Mouse (Mus musculus) forebrain, embryonic 16.5 days (tissue): ENCODE measurements around the gene Celf5. TPM values are rescaled to one million over a fixed set of nuclear protein-coding genes. Genes with fewer than 3 reads are reported as not detected.

Experiments used
- ATAC-seq: fragments of 200-750 bp; cut with Nextera tagmentation; 2 replicates; pipeline ENCODE4 v1.8.0; 2017; ENCODE audit warnings: mild to moderate bottlenecking, moderate library complexity
- H3K27ac ChIP-seq: fragments of 300-500 bp; sonication (generic); 2 replicates; pipeline ENCODE4 v1.5.1; 2014; ENCODE audit warnings: low read length, control low read depth
- H3K27me3 ChIP-seq: fragments of 300-500 bp; sonication (generic); replicated peaks from 2 replicates; pipeline ENCODE4 v1.6.1; 2014; ENCODE audit warnings: low read length; ENCODE audit not compliant: control insufficient read depth, insufficient read depth
- H3K36me3 ChIP-seq: fragments of 300-500 bp; sonication (generic); 2 replicates; pipeline ENCODE4 v1.6.1; 2014; ENCODE audit not compliant: control insufficient read depth, insufficient read depth
- H3K4me1 ChIP-seq: fragments of 300-500 bp; sonication (generic); replicated peaks from 2 replicates; pipeline ENCODE4 v1.6.1; 2014; ENCODE audit warnings: low read length; ENCODE audit not compliant: control insufficient read depth, insufficient read depth
- H3K4me2 ChIP-seq: fragments of 300-500 bp; sonication (generic); 2 replicates; pipeline ENCODE4 v1.6.1; 2014; ENCODE audit warnings: mild to moderate bottlenecking, low read length, control low read depth
- H3K4me3 ChIP-seq: fragments of 300-500 bp; sonication (generic); replicated peaks from 2 replicates; pipeline ENCODE4 v1.5.1; 2014; ENCODE audit warnings: mild to moderate bottlenecking, low read length, control low read depth
- H3K9ac ChIP-seq: fragments of 300-500 bp; sonication (generic); replicated peaks from 2 replicates; pipeline ENCODE4 v1.6.1; 2014; ENCODE audit warnings: low read depth, low read length, control low read depth
- H3K9me3 ChIP-seq: fragments of 300-500 bp; sonication (generic); 2 replicates; pipeline ENCODE4 v1.6.1; 2016; ENCODE audit warnings: low read length; ENCODE audit not compliant: control insufficient read depth
- WGBS: fragments of 180-500 bp; shearing (Covaris S2); extraction: QIAGEN DNeasy Blood & Tissue Kit; methylation state at CpG from one replicate; pipeline ENCODE4 v1.1.7; 2014; 5-methylcytosine and 5-hydroxymethylcytosine counted together
- polyA plus RNA-seq: library from polyadenylated mRNA; unstranded; fragments of >200 nt; fragmentation: Nextera tagmentation; extraction: Ambion mirVana; gene quantifications from 2 replicates; pipeline ENCODE4 v1.2.1, GENCODE M21; 2015

Celf5 gene
- polyA plus RNA-seq, 1 experiment from 2014 or later, result 93.0 TPM

DNA sequence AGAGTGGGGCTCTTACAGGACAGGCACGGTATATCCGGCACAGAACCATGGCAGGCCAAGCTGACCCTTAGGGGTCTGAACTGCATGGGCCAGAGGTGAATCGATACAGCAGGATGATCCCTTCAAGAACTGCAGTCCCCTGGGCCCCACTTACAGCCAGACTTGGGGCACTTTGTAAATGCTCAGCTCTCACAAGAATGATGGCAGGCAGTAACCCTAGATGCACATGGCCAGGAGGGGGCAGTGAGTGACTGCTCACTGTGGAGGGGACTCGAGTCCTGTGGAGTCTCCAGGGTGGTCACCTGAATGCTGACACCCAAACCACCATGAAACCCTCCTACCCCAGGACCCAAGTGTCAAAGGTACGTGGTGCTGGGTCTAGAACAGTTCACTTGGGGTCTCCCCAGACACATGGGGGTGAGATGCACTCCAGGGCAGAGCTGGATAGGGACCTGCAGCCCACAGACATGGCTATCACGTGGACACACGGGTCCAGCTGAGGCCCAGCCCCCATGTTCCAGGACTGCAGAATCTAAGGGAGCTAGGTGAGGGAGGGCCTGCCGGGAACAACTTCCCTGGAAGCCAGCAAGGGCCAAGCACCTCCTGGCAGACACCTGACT lies 11.2 kb upstream of the Celf5 start:
- H3K9me3 ChIP-seq, result no peaks in the 10 kb centered on the region
- H3K4me1 ChIP-seq, result peaks cover 19% of the 10 kb centered on the region
- H3K4me3 ChIP-seq, result no peak overlapping the region
- H3K27ac ChIP-seq, result no peak overlapping the region
- WGBS, result 87% methylated on average over 8 of the region's 8 CpGs
- no peak overlapping the region for H3K4me2 ChIP-seq
- no peak overlapping the region for H3K9ac ChIP-seq
- no peak for ATAC-seq
- peaks cover 9% of the 10 kb centered on the region; the same call in 1 of the 2 replicates for H3K36me3 ChIP-seq
- H3K27me3 ChIP-seq, result no peaks in the 10 kb centered on the region

DNA sequence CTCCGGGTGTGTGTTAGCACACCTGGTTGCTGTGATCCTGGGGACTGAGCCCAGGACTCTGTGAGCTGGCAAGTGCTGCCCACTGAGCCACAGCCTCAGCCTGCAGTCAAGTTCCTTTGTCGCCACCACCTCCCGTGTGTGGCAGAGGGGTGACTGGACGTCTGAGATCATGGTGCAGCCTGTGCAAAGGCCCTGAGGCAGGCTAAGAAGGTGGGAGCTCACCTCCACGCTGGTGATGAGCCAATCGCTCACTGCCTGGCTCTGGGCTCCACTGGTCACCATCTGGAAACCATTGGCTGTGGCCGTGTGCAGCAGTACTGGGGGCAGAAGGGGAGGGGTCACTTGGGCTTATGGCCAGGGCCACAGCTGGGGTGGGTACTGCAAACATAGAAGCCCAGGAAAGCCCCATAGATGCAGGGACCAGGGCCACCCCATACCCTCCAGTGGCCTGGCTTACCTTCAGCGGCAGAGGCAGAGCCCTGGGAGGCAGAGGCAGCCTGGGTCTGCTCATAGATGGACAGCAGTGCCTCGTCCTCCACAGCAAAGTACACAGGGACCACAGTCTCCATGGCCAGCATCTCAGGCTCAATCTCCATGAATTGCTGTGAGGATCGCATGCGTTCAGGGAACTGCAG lies 10.2 kb upstream of the Celf5 start:
- Histone ChIP-seq H3K4me2 (no peak overlapping the region), H3K9ac (no peak overlapping the region), H3K4me1 (peaks cover 19% of the 10 kb centered on the region), H3K4me3 (no peak overlapping the region), H3K9me3 (no peaks in the 10 kb centered on the region), H3K36me3 (peaks cover 16% of the 10 kb centered on the region; the same call in 1 of the 2 replicates), H3K27ac (no peak overlapping the region), H3K27me3 (no peaks in the 10 kb centered on the region)
- no peak for ATAC-seq
- whole genome bisulfite sequencing, result 90% methylated on average over 11 of the region's 11 CpGs

DNA sequence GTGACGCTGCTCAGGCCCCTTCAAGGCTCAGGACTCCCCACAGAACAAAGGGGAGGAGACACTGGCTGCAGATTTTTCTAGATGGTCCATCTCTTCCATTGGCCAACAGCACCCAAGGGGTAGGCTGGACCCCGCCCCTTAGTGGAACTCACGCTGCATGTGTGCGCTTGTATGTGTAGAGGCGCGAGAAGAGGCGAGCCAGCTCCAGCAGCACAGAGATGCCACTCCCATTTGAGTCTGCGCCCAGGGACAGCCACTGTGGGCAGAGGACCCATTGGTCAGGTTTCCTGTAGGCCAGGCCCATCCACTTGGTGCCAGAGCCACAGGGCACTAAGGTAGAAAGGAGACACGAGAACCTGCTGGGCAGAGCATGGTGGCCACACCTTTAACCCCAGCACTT lies 8.5 kb upstream of the Celf5 start:
- 94% methylated on average over 9 of the region's 9 CpGs for WGBS
- Histone ChIP-seq H3K4me1 (peaks cover 15% of the 10 kb centered on the region), H3K36me3 (peaks cover 27% of the 10 kb centered on the region), H3K27ac (no peak overlapping the region), H3K4me3 (no peak overlapping the region), H3K9me3 (no peaks in the 10 kb centered on the region), H3K4me2 (no peak overlapping the region), H3K9ac (no peak overlapping the region), H3K27me3 (no peaks in the 10 kb centered on the region)
- no peak for ATAC-seq

DNA sequence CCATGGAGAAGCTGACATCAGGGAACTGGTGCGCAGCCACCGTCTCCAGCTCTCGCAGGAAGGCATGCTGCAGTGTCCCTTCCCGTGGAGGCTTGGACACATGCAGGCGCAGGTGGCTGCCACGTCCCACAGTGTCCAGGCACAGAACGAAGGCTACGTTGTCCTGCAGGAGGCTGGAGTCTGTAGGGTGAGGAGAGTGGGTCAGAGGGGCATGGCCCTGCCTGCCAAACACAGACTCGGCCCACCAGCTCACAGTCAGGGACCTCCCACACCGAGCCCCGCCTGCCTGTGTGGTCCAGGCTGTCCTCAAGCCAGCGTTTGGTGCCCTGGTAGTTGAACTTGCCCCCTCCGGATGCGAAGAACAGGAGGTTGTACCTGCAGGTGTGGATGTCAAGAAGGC lies 7.4 kb upstream of the Celf5 start:
- Histone ChIP-seq H3K9ac (no peak overlapping the region), H3K9me3 (no peaks in the 10 kb centered on the region), H3K27ac (no peak overlapping the region), H3K36me3 (peaks cover 27% of the 10 kb centered on the region), H3K4me2 (no peak overlapping the region), H3K4me1 (peaks cover 8% of the 10 kb centered on the region), H3K27me3 (no peaks in the 10 kb centered on the region), H3K4me3 (no peak overlapping the region)
- ATAC-seq, result no peak
- 87% methylated on average over 14 of the region's 14 CpGs for WGBS

DNA sequence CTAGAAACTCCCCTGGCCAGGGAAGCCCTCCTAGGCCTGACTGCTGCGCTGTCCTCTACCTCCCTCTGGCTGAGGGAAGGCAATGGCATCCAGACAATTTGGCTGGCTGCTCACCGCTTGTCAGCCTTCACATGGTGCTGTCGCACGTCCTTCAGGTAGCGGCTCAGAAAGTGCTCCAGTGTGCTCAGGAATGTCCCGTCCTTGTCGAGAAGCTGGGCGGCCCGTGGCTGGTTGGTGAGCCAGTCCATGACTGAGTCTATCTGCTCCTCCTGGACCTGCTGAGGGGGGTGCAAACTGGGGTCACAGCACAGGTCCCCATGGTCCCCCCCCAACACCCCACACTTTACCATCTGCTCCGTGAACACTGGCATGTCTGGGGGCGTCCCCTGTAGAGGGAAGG lies 5.6 kb upstream of the Celf5 start:
- Histone ChIP-seq H3K4me2 (no peak overlapping the region), H3K27ac (no peak overlapping the region), H3K9me3 (no peaks in the 10 kb centered on the region), H3K4me1 (peaks cover 10% of the 10 kb centered on the region; the same call in 1 of the 2 replicates), H3K9ac (no peak overlapping the region), H3K27me3 (no peaks in the 10 kb centered on the region), H3K4me3 (no peak overlapping the region), H3K36me3 (peaks cover 27% of the 10 kb centered on the region)
- WGBS, result 88% methylated on average over 11 of the region's 11 CpGs
- ATAC-seq, result no peak

DNA sequence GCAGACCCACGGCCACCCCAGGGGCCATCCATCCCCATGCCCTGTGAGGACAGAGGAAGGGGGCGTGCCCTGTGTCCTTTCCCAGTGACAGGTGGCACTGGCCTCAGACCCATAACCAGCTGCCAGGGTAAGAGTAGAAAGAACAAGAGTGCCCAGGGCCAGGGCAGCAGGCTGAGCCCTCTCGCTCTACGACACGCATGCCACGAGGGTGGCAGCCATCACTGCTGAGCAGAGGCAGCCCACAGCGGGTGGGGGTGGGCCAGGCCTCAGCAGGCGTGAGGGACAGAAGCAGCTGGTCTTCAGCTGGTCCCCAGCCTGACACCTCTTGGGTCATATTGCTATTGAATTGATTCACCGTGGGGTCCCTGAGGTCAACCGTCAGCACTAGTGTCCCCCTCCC lies 4.0 kb upstream of the Celf5 start:
- no peaks in the 10 kb centered on the region for H3K27me3 ChIP-seq
- peaks cover 14% of the 10 kb centered on the region for H3K4me1 ChIP-seq
- no peak overlapping the region for H3K27ac ChIP-seq
- no peak overlapping the region for H3K9ac ChIP-seq
- 86% methylated on average over 10 of the region's 10 CpGs for WGBS
- no peak for ATAC-seq
- no peak overlapping the region for H3K4me3 ChIP-seq
- H3K9me3 ChIP-seq, result no peaks in the 10 kb centered on the region
- H3K4me2 ChIP-seq, result no peak overlapping the region
- peaks cover 24% of the 10 kb centered on the region for H3K36me3 ChIP-seq

DNA sequence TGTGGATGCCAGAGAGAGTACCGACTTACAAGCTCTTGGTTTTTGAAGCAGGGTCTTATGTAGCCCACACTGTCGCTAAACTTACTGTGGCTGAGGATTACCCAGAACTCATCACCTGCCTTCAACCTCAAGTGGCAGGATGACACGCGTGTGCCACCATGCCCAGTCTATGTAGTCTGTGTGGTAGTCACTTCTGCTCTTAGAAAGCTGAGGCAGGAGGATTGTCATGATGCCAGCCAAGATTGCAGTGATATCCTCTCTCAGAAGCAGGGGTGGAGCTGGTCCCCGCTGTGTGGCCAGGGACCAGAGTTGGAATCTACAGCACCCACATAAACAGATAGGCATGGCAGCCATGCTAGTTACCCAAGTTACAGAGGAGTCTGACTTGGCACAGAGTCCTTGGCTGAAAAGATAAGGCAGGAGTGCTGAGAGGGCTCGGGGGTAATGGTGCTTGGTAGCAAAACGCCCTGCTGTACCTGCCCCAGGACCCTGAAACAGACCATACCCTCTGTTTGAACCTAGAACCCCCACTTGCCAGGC lies 3.0 kb upstream of the Celf5 start:
- Histone ChIP-seq H3K9me3 (no peaks in the 10 kb centered on the region), H3K4me2 (no peak overlapping the region), H3K9ac (no peak overlapping the region), H3K36me3 (peaks cover 19% of the 10 kb centered on the region), H3K27ac (no peak overlapping the region), H3K4me1 (peaks cover 22% of the 10 kb centered on the region), H3K4me3 (no peak overlapping the region), H3K27me3 (no peaks in the 10 kb centered on the region)
- ATAC-seq, result no peak
- WGBS, result 79% methylated on average over 7 of the region's 7 CpGs

DNA sequence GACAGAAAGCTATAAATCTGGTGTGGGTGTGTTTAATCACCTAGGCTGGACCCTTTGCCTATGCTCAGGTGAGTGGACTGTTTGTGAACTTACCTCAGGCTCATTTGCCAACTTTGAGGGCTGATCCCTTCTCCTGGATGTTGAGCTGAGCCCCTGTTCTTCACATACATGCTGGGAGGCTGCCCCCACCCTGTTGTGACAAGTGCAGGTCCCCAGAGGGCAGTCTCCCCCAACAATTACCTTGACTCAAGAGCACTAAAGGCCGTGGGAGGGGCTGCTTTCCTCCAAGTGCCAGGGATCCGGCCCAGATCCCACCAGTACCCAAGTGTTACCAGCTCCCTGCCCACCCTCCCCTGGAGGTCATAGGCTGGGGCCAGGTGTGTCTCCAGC lies 2.5 kb upstream of the Celf5 start:
- WGBS, result 40% methylated on average over 2 of the region's 2 CpGs
- H3K4me3 ChIP-seq, result no peak overlapping the region
- no peaks in the 10 kb centered on the region for H3K27me3 ChIP-seq
- 0 out of 2 replicates have a peak overlapping the region, but pooled peaks have one; percentile 2 for H3K27ac ChIP-seq
- peaks cover 27% of the 10 kb centered on the region for H3K4me1 ChIP-seq
- no peak overlapping the region for H3K9ac ChIP-seq
- H3K36me3 ChIP-seq, result peaks cover 19% of the 10 kb centered on the region
- H3K4me2 ChIP-seq, result no peak overlapping the region
- no peaks in the 10 kb centered on the region for H3K9me3 ChIP-seq
- no peak for ATAC-seq

DNA sequence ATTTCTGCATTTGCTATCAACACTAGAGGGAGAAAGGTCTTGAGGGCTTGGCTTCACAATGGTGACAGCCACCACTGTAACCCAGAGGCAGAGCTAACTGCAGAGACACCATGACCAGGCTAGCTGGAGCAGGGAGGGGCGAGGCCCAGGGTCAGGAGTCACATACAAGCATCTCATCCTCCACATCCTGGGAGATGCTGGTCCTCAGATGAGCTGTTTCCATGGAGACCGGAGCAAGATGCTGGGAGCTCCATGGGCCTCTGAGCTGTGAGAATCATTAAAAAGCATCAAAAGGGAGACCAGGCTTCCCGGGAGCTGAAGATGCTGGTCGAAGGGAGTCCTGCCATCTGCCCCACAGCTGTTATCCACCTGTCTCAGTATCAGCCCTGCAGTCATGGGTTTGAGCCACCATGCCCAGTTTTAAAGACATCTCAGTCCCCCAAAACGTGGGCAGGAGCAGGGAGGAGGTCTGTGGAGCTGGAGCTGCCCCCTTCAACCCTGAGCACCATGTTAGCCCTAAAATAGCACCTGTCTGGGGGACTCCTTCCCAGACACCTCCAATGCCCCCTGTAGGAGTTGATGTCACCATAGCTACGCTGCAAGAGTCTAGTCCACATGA lies 2.0 kb upstream of the Celf5 start:
- peak overlapping the region; percentile 55; the same call in 1 of the 2 replicates for H3K27ac ChIP-seq
- ATAC-seq, result no peak
- no peak overlapping the region for H3K4me2 ChIP-seq
- no peak overlapping the region for H3K9ac ChIP-seq
- no peaks in the 10 kb centered on the region for H3K27me3 ChIP-seq
- peaks cover 19% of the 10 kb centered on the region for H3K36me3 ChIP-seq
- peaks cover 30% of the 10 kb centered on the region for H3K4me1 ChIP-seq
- H3K9me3 ChIP-seq, result no peaks in the 10 kb centered on the region
- WGBS, result 56% methylated on average over 6 of the region's 6 CpGs
- no peak overlapping the region for H3K4me3 ChIP-seq
